17 mouse cellular contexts compared by ENCODE assay signal in the genomic region with DNA sequence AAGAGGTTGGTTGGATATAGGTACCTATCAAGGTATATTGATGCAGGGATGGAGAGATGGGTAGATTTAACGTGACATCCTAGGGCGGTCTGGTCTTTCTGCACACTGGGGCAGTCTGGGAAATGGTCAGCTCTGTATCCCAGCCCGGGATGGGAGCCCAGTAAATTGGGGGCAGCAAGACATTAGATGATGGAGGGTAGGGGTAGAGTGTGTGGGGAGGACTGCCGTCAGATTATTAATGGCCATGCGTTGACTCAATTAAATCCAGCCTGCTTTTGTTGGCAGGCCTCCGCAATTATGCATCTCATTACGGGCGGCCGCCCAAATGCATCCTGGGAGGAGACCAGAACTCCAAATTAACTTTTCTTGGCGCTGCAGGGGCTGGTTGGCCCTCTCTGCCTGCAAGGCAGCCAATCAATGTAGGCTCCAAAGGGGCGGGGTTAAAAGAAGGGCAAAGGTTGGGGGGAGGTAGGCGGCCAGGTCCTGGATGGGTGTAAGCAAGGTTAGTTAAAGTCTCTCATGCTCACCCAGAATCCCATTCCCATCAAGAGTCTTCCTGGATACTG.
DNase-seq lines count a peak whose midpoint lies in the region; ATAC-seq and TF ChIP-seq lines count a peak whose summit lies in the region.
"Had no signal": no experiment of that assay in that cellular context is flagged by ENCODE, and none has a peak within 500 bp of the region (broad histone marks: within the 10 kb centered on the region; RNA-seq: fewer than 3 reads in every experiment).

No protein-coding gene starts in this region.

- DNase-seq in forebrain, embryonic 10.5 days (ENCODE audit: extremely low spot score, low spot score) = no peak
- DNase-seq in embryonic facial prominence, embryonic 10.5 days (ENCODE audit: low spot score) = no peak
- DNase-seq in kidney, adult 9 months = peak; percentile 26
- DNase-seq in gastrocnemius, postnatal 4 days (ENCODE audit: low spot score in 2 of 2) = no peak
- DNase-seq in testis, postnatal 10 days (ENCODE audit: low spot score) = no peak
- DNase-seq in testis, postnatal 14 days (ENCODE audit: low spot score) = no peak
- DNase-seq: adrenal gland, postnatal 10 days; cerebellum, adult 8-10 months; embryo, embryonic 11 days; heart, postnatal 14 days; lung, postnatal 10 days had no signal

- peak overlapping the region; percentile 4; the same call in 1 of the 2 replicates for H3K4me3 ChIP-seq in forebrain, embryonic 10.5 days
- H3K4me3 ChIP-seq in forebrain, embryonic 15.5 days = no peak overlapping the region
- H3K4me3 ChIP-seq in E14TG2a.4 (replicated peaks; ENCODE audit: low read length) = 0 out of 2 replicates have a peak overlapping the region, but pooled peaks have one; percentile 37
- 0 out of 2 replicates have a peak overlapping the region, but pooled peaks have one; percentile 2 for H3K4me3 ChIP-seq in embryonic facial prominence, embryonic 10.5 days
- H3K4me3 ChIP-seq: limb, embryonic 13.5 days; liver, embryonic 15.5 days; megakaryocyte, embryonic 14.5 days had no signal

- WGBS in forebrain, embryonic 10.5 days = 4% methylated on average over 12 of the region's 12 CpGs
- 3% methylated on average over 12 of the region's 12 CpGs for WGBS in forebrain, embryonic 15.5 days
- WGBS in embryonic facial prominence, embryonic 10.5 days = 5% methylated on average over 12 of the region's 12 CpGs

- no peak overlapping the region for H3K4me2 ChIP-seq in forebrain, embryonic 15.5 days (replicated peaks)
- H3K4me2 ChIP-seq: limb, embryonic 13.5 days; liver, embryonic 15.5 days had no signal

- H3K27me3 ChIP-seq in forebrain, embryonic 10.5 days (ENCODE audit: poor library complexity, severe bottlenecking) = peaks cover 100% of the 10 kb centered on the region
- H3K27me3 ChIP-seq in forebrain, embryonic 15.5 days = peaks cover 95% of the 10 kb centered on the region
- H3K27me3 ChIP-seq in E14TG2a.4 (ENCODE audit: insufficient read depth, low read length) = peaks cover 82% of the 10 kb centered on the region
- peaks cover 100% of the 10 kb centered on the region for H3K27me3 ChIP-seq in embryonic facial prominence, embryonic 10.5 days (replicated peaks; ENCODE audit: low read depth, poor library complexity, severe bottlenecking)

- no peak for ATAC-seq in forebrain, embryonic 15.5 days (replicated peaks)
- ATAC-seq: inflammation-experienced regulatory T-cells, adult 6 months had no signal

- H3K27ac ChIP-seq in forebrain, embryonic 10.5 days = no peak overlapping the region
- no peak overlapping the region for H3K27ac ChIP-seq in forebrain, embryonic 15.5 days (replicated peaks)
- H3K27ac ChIP-seq in embryonic facial prominence, embryonic 10.5 days (replicated peaks) = no peak overlapping the region
- H3K27ac ChIP-seq: limb, embryonic 13.5 days; liver, embryonic 15.5 days had no signal

- H3K9ac ChIP-seq in forebrain, embryonic 15.5 days (replicated peaks) = no peak overlapping the region
- H3K9ac ChIP-seq: limb, embryonic 13.5 days; liver, embryonic 15.5 days had no signal

- TF ChIP-seq CTCF in E14TG2a.4 (conservative IDR thresholded peaks at IDR 0.05; ENCODE audit: low read length) = no peak

- no peaks in the 10 kb centered on the region for H3K9me3 ChIP-seq in forebrain, embryonic 10.5 days
- no peaks in the 10 kb centered on the region for H3K9me3 ChIP-seq in forebrain, embryonic 15.5 days
- no peaks in the 10 kb centered on the region for H3K9me3 ChIP-seq in E14TG2a.4 (ENCODE audit: low read length)
- H3K9me3 ChIP-seq in embryonic facial prominence, embryonic 10.5 days = no peaks in the 10 kb centered on the region
- H3K9me3 ChIP-seq: limb, embryonic 13.5 days; liver, embryonic 15.5 days had no signal

- H3K36me3 ChIP-seq in forebrain, embryonic 10.5 days (replicated peaks) = no peaks in the 10 kb centered on the region
- no peaks in the 10 kb centered on the region for H3K36me3 ChIP-seq in forebrain, embryonic 15.5 days
- H3K36me3 ChIP-seq in E14TG2a.4 (ENCODE audit: insufficient read depth, low read length) = no peaks in the 10 kb centered on the region
- H3K36me3 ChIP-seq in embryonic facial prominence, embryonic 10.5 days (replicated peaks) = no peaks in the 10 kb centered on the region
- H3K36me3 ChIP-seq: limb, embryonic 13.5 days; liver, embryonic 15.5 days had no signal

- peaks cover 42% of the 10 kb centered on the region for H3K4me1 ChIP-seq in forebrain, embryonic 10.5 days
- H3K4me1 ChIP-seq in forebrain, embryonic 15.5 days = peaks cover 32% of the 10 kb centered on the region
- peaks cover 69% of the 10 kb centered on the region for H3K4me1 ChIP-seq in E14TG2a.4 (replicated peaks; ENCODE audit: low read depth, low read length)
- peaks cover 24% of the 10 kb centered on the region for H3K4me1 ChIP-seq in embryonic facial prominence, embryonic 10.5 days
- H3K4me1 ChIP-seq: megakaryocyte, embryonic 14.5 days had no signal
